Mouse (Mus musculus): ENCODE data around the gene Slc25a30. TPM values are rescaled to one million over a fixed set of nuclear protein-coding genes. Genes with fewer than 3 reads are reported as not detected.
A peak's percentile ranks its signal among the peaks of the same experiment; 100 is the strongest.
"Not testable (repeated sequence)": the region's sequence is repeated elsewhere in the genome, so short reads cannot be mapped to it uniquely, and the experiment has no call there.

Gene Slc25a30
- 46.4 and 50.7 TPM in 2 replicates for total RNA-seq (2017)

GRCm38 (mm10) chr14:75786868-75787793 is at the start of gene Slc25a30:
Gene Slc25a30, minus strand, starts transcription at chr14:75787037.
- ATAC-seq (ENCODE audit: extremely low read depth, insufficient number of reproducible peaks, low FRiP score, poor library complexity, severe bottlenecking), result peak; percentile 99

GRCm38 (mm10) chr14:75836579-75836978 is 49.7 kb upstream of the Slc25a30 start:
- no peak for ATAC-seq (ENCODE audit: extremely low read depth, insufficient number of reproducible peaks, low FRiP score, poor library complexity, severe bottlenecking)

DNA sequence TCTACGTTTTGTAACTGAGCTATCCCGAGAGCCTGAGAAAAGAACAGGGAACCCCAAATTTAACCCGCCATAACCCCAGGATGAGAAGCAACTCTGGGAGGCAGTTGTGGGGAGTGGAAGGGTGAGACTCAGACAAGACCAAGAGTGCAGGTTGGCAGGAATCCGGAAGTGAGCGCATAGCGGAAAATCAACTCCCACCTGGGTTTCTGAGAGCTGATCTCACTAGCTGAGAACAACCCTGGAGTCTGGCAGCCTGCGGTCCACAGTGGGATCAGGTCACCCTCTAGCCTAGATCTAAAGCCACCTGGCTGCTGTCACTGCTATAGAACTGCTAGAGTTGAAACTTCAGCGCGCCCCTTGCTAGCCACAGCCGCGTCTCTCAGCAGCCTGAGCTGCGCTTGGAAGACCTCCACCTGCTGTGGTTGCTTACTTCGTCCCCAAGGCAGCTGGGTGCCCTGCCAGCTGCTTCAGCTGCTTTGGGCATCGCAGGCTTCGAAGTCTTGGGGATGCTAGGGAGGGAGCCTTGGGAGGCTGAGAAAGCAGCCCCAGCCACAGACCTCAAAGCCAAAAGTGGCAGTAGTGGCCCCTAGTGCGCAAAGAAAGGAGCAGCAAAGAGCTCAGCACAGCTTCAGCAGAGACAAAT is 48.0 kb upstream of the Slc25a30 start:
- peak; percentile 50; the same call in 1 of the 2 replicates for ATAC-seq (ENCODE audit: extremely low read depth, insufficient number of reproducible peaks, low FRiP score, poor library complexity, severe bottlenecking)

GRCm38 (mm10) chr14:75834251-75834738 is 47.5 kb upstream of the Slc25a30 start:
- ATAC-seq (ENCODE audit: extremely low read depth, insufficient number of reproducible peaks, low FRiP score, poor library complexity, severe bottlenecking), result peak; percentile 45

- ATAC-seq (ENCODE audit: extremely low read depth, insufficient number of reproducible peaks, low FRiP score, poor library complexity, severe bottlenecking), result no peak
These were observed 46.9 kb upstream of the Slc25a30 start for GRCm38 (mm10) chr14:75833546-75834250.

DNA sequence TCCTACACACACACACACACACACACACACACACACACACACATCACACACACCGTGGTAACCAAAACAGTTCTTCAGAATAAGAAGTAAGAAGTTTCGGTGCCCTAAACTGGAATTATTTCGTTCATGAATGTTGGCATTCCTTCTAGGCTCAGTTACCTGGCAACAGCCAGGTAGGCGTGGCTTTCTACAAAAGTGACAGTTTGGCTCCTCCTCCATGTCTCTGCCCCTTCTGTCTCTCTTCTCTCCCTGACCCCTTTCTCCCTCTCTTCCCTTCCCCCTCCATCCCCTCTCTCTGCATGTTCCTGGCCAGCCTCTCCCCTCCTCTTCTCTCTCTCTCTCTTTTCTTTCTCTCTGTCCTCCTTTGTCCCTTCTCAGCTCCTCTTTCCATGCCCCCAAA is 46.1 kb upstream of the Slc25a30 start:
- ATAC-seq (ENCODE audit: extremely low read depth, insufficient number of reproducible peaks, low FRiP score, poor library complexity, severe bottlenecking), result no peak

- ATAC-seq (ENCODE audit: extremely low read depth, insufficient number of reproducible peaks, low FRiP score, poor library complexity, severe bottlenecking), result no peak
These were observed 45.2 kb upstream of the Slc25a30 start for GRCm38 (mm10) chr14:75832031-75832430.

DNA sequence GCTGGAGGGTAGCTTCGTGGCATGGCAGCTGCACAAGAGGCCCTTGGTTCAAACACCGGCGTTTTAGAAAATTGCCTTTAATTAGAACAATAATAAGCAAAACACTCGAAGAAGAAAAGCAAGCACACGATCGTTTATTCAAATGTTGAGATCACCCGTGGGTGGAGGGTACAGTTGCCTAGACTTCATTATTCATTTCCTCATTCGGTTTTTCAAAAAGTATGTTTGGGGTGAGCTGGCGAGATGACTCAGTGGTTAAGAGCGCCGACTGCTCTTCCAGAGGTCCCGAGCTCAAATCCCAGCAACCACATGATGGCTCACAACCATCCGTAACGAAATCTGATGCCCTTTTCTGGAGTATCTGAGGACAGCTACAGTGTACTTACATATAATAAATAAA is 43.0 kb upstream of the Slc25a30 start:
- not testable (repeated sequence) for ATAC-seq (ENCODE audit: extremely low read depth, insufficient number of reproducible peaks, low FRiP score, poor library complexity, severe bottlenecking)

DNA sequence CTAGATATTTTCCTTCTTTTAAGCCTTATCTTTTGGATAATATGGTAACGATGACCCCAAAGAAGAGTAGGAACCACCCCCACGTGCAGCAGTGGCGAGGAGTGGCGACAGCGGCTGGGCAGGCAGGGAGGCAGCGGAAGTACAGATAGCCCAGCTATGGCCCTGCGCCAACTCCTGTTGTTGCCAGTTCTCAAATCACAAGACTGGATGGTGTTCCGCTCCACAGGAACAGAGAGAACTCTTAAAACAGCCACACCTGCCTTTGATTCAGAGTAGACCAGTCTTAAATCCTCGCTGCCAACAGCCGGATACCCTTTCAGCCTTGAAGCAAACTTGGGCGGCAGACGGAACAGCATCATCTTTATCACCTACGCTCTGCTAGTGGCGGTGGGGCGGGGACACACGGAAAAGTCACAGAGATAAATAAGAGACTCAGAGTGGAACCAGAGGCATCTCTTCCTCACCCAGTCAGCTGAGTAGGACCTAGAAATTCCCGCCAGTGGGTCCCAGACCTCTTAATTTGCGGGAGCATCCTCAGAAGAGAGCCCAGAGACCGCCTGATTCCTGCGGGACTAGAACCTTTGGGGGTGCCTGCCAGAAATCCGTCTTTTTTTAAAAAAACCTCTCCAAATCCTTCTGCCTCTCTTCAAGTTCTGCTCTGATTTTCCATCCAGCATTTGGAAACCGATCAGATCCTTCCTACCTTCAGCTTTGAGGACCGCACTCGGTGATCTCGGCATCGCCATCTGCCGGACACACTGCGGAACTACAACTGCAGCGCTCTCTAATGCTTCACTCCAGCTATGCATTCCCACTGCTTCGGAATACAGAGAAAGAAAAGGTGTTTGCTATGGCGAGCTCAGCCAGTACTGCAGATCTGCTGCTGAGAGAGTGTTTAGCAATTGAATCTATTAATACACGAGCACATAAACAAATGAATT is 42.3 kb upstream of the Slc25a30 start:
- ATAC-seq (ENCODE audit: extremely low read depth, insufficient number of reproducible peaks, low FRiP score, poor library complexity, severe bottlenecking), result peak; percentile 80

DNA sequence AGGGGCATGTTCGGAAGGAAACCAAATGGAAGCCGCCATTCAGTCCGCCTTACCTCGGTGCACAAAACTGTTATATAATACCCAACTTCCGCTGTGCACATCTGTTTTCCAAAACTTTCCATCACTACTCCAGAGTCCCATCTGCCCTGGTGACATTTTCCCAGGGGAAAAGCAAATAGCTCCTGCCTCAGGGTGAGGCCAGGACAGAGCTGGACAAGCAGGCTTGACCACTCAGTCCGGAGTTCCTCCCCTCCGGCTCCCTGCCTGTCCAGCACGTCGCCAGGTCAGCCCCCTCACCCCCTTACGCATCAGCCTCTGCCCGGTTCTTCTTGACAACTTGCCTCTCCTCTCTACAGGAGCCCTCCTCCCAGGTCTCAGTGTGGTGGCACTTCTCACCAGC is 41.4 kb upstream of the Slc25a30 start:
- no peak for ATAC-seq (ENCODE audit: extremely low read depth, insufficient number of reproducible peaks, low FRiP score, poor library complexity, severe bottlenecking)

GRCm38 (mm10) chr14:75826851-75827410 is 40.1 kb upstream of the Slc25a30 start:
- no peak for ATAC-seq (ENCODE audit: extremely low read depth, insufficient number of reproducible peaks, low FRiP score, poor library complexity, severe bottlenecking)

DNA sequence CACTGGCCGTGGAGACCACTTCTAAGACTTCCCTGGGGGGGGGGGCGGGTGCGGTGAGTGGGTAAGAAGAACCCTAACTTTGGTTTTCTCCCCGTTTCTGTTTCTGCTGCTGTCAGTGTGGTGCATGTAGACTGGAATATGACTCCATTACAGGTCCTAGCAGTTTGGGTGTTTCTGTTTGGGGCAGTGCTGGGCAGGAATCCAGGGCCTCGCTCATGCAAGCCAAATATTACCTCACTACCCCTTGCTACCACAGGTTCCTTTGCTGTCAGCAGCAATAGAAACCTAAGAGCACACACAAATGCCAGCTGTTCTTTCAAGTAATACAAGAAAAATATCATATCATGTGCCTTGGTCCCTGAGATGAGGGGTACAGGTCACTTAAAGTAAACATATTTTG is 33.2 kb upstream of the Slc25a30 start:
- no peak for ATAC-seq (ENCODE audit: extremely low read depth, insufficient number of reproducible peaks, low FRiP score, poor library complexity, severe bottlenecking)

DNA sequence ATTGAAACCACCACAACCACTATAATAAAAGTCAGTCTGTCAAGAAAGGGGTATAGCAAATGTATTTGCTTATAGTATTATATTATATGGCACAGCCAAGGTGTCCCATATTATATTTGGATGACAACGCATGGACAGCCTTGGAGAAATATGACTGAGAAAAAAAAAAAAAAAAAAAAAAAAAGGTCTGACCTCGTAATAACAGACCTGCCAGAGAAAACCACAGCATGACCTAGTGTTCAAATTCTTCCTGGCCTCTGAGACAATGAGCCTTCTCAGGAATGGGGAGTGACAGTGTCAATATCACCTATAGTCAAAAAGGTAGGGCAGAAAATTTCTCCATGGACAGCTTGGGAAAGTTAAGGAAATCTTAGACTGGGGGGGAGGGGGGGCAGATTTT is 32.5 kb upstream of the Slc25a30 start:
- ATAC-seq (ENCODE audit: extremely low read depth, insufficient number of reproducible peaks, low FRiP score, poor library complexity, severe bottlenecking), result no peak

DNA sequence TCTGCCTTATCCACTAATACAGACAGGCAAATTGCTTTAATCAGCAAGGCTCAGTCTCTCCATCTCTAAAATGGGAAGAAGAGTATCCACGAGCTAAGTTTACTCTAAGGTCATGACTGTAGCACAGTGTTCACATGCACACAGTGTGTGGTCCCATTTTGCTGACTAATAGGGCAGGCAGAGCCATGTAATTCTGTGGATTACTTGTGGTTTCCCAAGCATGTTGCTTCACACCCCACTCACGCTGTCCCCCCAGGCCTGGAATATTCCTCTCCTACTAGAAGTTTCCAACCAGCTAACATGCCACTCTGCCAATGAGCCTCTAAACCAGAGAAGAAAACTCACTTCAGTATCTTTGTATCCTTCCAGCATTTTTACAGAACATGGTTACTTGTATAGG is 31.7 kb upstream of the Slc25a30 start:
- ATAC-seq (ENCODE audit: extremely low read depth, insufficient number of reproducible peaks, low FRiP score, poor library complexity, severe bottlenecking), result no peak

DNA sequence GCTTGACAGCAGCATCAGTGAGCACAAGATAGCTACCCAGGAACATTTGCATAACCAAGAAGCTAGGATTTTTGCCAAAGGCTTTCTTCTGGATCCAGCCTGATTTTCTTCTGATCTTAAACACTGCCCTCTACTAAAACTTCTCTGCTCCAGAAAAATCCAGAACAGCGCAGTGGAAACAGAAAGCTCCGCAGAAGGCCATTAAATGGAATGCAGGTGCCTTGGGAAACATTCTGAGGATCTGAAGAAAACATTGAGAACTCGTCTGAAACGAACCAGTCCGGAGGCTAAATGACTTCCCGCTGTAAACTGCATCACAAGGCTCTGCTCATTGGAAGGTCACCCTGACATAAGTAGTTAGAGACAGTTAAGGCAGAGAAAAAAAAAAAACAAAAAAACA is 23.1 kb upstream of the Slc25a30 start:
- ATAC-seq (ENCODE audit: extremely low read depth, insufficient number of reproducible peaks, low FRiP score, poor library complexity, severe bottlenecking), result no peak

- ATAC-seq (ENCODE audit: extremely low read depth, insufficient number of reproducible peaks, low FRiP score, poor library complexity, severe bottlenecking), result no peak
These were observed 21.0 kb upstream of the Slc25a30 start for GRCm38 (mm10) chr14:75807800-75808199.

- no peak for ATAC-seq (ENCODE audit: extremely low read depth, insufficient number of reproducible peaks, low FRiP score, poor library complexity, severe bottlenecking)
These were observed 11.0 kb upstream of the Slc25a30 start for GRCm38 (mm10) chr14:75797769-75798386.

GRCm38 (mm10) chr14:75795918-75796317 is 9.1 kb upstream of the Slc25a30 start:
- ATAC-seq (ENCODE audit: extremely low read depth, insufficient number of reproducible peaks, low FRiP score, poor library complexity, severe bottlenecking), result no peak
